Mouse (Mus musculus) myocyte (in vitro differentiated cells): ENCODE data around the gene Scamp5. TPM values are rescaled to one million over a fixed set of nuclear protein-coding genes. Genes with fewer than 3 reads are reported as not detected.

Experiments
- H3K27me3 ChIP-seq: one replicate; pipeline ENCODE4 v1.6.1; 2011; ENCODE audit not compliant: control insufficient read depth, insufficient read depth, insufficient read length
- H3K36me3 ChIP-seq: one replicate; pipeline ENCODE4 v1.6.1; 2011; ENCODE audit not compliant: control insufficient read depth, insufficient read depth
- H3K4me2 ChIP-seq: one replicate; pipeline ENCODE4 v1.6.1; 2011; ENCODE audit warnings: low read depth, control low read depth
- H3K4me3 ChIP-seq: one replicate; pipeline ENCODE4 v1.5.1; 2011; ENCODE audit warnings: mild to moderate bottlenecking, control low read depth, moderate library complexity
- H3K79me2 ChIP-seq: one replicate; pipeline ENCODE4 v1.6.1; 2011; ENCODE audit not compliant: control insufficient read depth, insufficient read depth
- H3ac ChIP-seq: one replicate; pipeline ENCODE4 v1.6.1; 2011; ENCODE audit not compliant: control insufficient read depth, insufficient read length
- CEBPB ChIP-seq: IDR thresholded peaks from 2 replicates; pipeline ENCODE4 v1.6.1; 2011; ENCODE audit warnings: mild to moderate bottlenecking, moderate library complexity; ENCODE audit not compliant: poor library complexity, insufficient read depth, severe bottlenecking
- E2F4 ChIP-seq: IDR thresholded peaks from one replicate; pipeline ENCODE4 v1.6.1; 2011; ENCODE audit warnings: mild to moderate bottlenecking, control low read depth, moderate library complexity; ENCODE audit not compliant: insufficient read depth
- MAX ChIP-seq: IDR thresholded peaks from one replicate; pipeline ENCODE4 v1.6.1; 2011; ENCODE audit warnings: low read depth, mild to moderate bottlenecking, control low read depth
- MYOD1 ChIP-seq, 3 experiments: IDR thresholded peaks; one replicate each; pipeline ENCODE4 v1.6.1; 2011; ENCODE audit warnings: control low read depth in 2 of 3, low read depth in 2 of 3, mild to moderate bottlenecking in 2 of 3, moderate library complexity in 1 of 3; ENCODE audit not compliant: insufficient read length in 2 of 3, control insufficient read depth in 1 of 3
- MYOG ChIP-seq, 3 experiments: IDR thresholded peaks; one replicate each; pipeline ENCODE4 v1.6.1; 2011; ENCODE audit warnings: control low read depth in 2 of 3, low read depth in 2 of 3, mild to moderate bottlenecking in 2 of 3; ENCODE audit not compliant: insufficient read length in 2 of 3, control insufficient read depth in 1 of 3, insufficient read depth in 1 of 3
- POLR2A ChIP-seq: IDR thresholded peaks from one replicate; pipeline ENCODE4 v1.6.1; 2011; ENCODE audit warnings: low read depth, mild to moderate bottlenecking, control low read depth, moderate library complexity; ENCODE audit not compliant: insufficient read length
- POLR2AphosphoS2 ChIP-seq: IDR thresholded peaks from one replicate; pipeline ENCODE4 v1.6.1; 2011; ENCODE audit warnings: low read depth, control low read depth; ENCODE audit not compliant: insufficient read length
- REST ChIP-seq: IDR thresholded peaks from one replicate; pipeline ENCODE4 v1.6.1; 2011; ENCODE audit warnings: mild to moderate bottlenecking, control low read depth, moderate library complexity; ENCODE audit not compliant: insufficient read depth, insufficient read length
- SRF ChIP-seq: IDR thresholded peaks from one replicate; pipeline ENCODE4 v1.6.1; 2011; ENCODE audit warnings: low read depth; ENCODE audit not compliant: control insufficient read depth, insufficient read length
- TCF12 ChIP-seq: IDR thresholded peaks from one replicate; pipeline ENCODE4 v1.6.1; 2011; ENCODE audit warnings: mild to moderate bottlenecking, control low read depth; ENCODE audit not compliant: poor library complexity, insufficient read depth, severe bottlenecking
- TCF3 ChIP-seq: IDR thresholded peaks from one replicate; pipeline ENCODE4 v1.6.1; 2011; ENCODE audit warnings: low read depth, control low read depth; ENCODE audit not compliant: insufficient read length
- USF1 ChIP-seq: IDR thresholded peaks from one replicate; pipeline ENCODE4 v1.6.1; 2011; ENCODE audit warnings: low read depth, mild to moderate bottlenecking, control low read depth, moderate library complexity
- polyA plus RNA-seq: library from polyadenylated mRNA; unstranded; fragments of >200 nt; fragmentation: generic; extraction: Trizol; gene quantifications from one replicate; pipeline ENCODE4 v1.2.1, GENCODE M21; 2012; ENCODE audit warnings: missing spikeins

Scamp5 gene
- polyA plus RNA-seq, 1 experiment = 23.6 TPM

- no peaks in the 10 kb centered on the region for H3K36me3 ChIP-seq
- H3K4me2 ChIP-seq = no peak overlapping the region
- no peak for TF ChIP-seq REST
- no peaks in the 10 kb centered on the region for H3K27me3 ChIP-seq
- H3K79me2 ChIP-seq = no peaks in the 10 kb centered on the region
- H3K4me3 ChIP-seq = no peak overlapping the region
- H3ac ChIP-seq = no peak overlapping the region
These were observed 43.8 kb downstream of the Scamp5 start for GRCm38 (mm10) chr9:57424066-57424465.

- Histone ChIP-seq H3ac (no peak overlapping the region), H3K27me3 (no peaks in the 10 kb centered on the region), H3K4me2 (peak overlapping the region; percentile 58), H3K79me2 (no peaks in the 10 kb centered on the region), H3K4me3 (no peak overlapping the region), H3K36me3 (no peaks in the 10 kb centered on the region)
- TF ChIP-seq SRF (no peak), CEBPB (no peak), E2F4 (no peak), USF1 (no peak), TCF3 (no peak), MAX (no peak), POLR2A (no peak), REST (no peak), TCF12 (no peak), POLR2AphosphoS2 (no peak), MYOD1 (IDR thresholded peaks at IDR 0.05; ENCODE audit: control insufficient read depth in 1 of 3, insufficient read length in 2 of 3, low read depth in 2 of 3) (no peak), MYOG (IDR thresholded peaks at IDR 0.05; ENCODE audit: control insufficient read depth in 1 of 3, insufficient read depth in 1 of 3, insufficient read length in 2 of 3, low read depth in 2 of 3) (no peak)
These were observed 46.2 kb downstream of the Scamp5 start for GRCm38 (mm10) chr9:57421688-57422111.

GRCm38 (mm10) chr9:57421121-57421571, 46.7 kb downstream of the Scamp5 start:
- Histone ChIP-seq H3K36me3 (peaks cover 4% of the 10 kb centered on the region), H3K4me2 (peak overlapping the region; percentile 69), H3ac (no peak overlapping the region), H3K27me3 (no peaks in the 10 kb centered on the region), H3K4me3 (no peak overlapping the region), H3K79me2 (no peaks in the 10 kb centered on the region)
- TF ChIP-seq POLR2AphosphoS2 (no peak), MYOD1 (IDR thresholded peaks at IDR 0.05; ENCODE audit: control insufficient read depth in 1 of 3, insufficient read length in 2 of 3, low read depth in 2 of 3) (peak; percentile 29 to 98 (median 94)), USF1 (no peak), TCF3 (peak; percentile 35), MYOG (IDR thresholded peaks at IDR 0.05; ENCODE audit: control insufficient read depth in 1 of 3, insufficient read depth in 1 of 3, insufficient read length in 2 of 3, low read depth in 2 of 3) (peak in 1 of 3 experiments; percentile 79), POLR2A (peak; percentile 39), TCF12 (peak; percentile 62)

GRCm38 (mm10) chr9:57420321-57421120, 47.3 kb downstream of the Scamp5 start:
- Histone ChIP-seq H3K27me3 (no peaks in the 10 kb centered on the region), H3K4me3 (no peak overlapping the region), H3ac (no peak overlapping the region), H3K79me2 (no peaks in the 10 kb centered on the region), H3K4me2 (peak overlapping the region; percentile 69), H3K36me3 (peaks cover 4% of the 10 kb centered on the region)
- peak in 2 of 3 experiments; percentile 70 to 77 for TF ChIP-seq MYOD1 (IDR thresholded peaks at IDR 0.05; ENCODE audit: control insufficient read depth in 1 of 3, insufficient read length in 2 of 3, low read depth in 2 of 3)
- TF ChIP-seq POLR2AphosphoS2 = peak; percentile 31
- 0 out of 2 replicates have a peak, but pooled peaks have one; percentile 34 for TF ChIP-seq CEBPB
- peak in 1 of 3 experiments; percentile 39 for TF ChIP-seq MYOG (IDR thresholded peaks at IDR 0.05; ENCODE audit: control insufficient read depth in 1 of 3, insufficient read depth in 1 of 3, insufficient read length in 2 of 3, low read depth in 2 of 3)
- TF ChIP-seq E2F4 = no peak
- peak; percentile 53 for TF ChIP-seq SRF
- peak; percentile 52 for TF ChIP-seq MAX
- peak; percentile 26 for TF ChIP-seq POLR2A
- TF ChIP-seq USF1 = peak; percentile 61
- no peak for TF ChIP-seq TCF12
- TF ChIP-seq REST = no peak
- TF ChIP-seq TCF3 = peak; percentile 0
